Mouse (Mus musculus): Measurements from ENCODE around the gene C1ql2. TPM values are rescaled to one million over a fixed set of nuclear protein-coding genes. Genes with fewer than 3 reads are reported as not detected.
A peak's percentile ranks its signal among the peaks of the same experiment; 100 is the strongest.

The C1ql2 gene
- polyA plus RNA-seq (2015; fragmentation: Nextera tagmentation; extraction: Ambion mirVana): not detected in 2 replicates

DNA sequence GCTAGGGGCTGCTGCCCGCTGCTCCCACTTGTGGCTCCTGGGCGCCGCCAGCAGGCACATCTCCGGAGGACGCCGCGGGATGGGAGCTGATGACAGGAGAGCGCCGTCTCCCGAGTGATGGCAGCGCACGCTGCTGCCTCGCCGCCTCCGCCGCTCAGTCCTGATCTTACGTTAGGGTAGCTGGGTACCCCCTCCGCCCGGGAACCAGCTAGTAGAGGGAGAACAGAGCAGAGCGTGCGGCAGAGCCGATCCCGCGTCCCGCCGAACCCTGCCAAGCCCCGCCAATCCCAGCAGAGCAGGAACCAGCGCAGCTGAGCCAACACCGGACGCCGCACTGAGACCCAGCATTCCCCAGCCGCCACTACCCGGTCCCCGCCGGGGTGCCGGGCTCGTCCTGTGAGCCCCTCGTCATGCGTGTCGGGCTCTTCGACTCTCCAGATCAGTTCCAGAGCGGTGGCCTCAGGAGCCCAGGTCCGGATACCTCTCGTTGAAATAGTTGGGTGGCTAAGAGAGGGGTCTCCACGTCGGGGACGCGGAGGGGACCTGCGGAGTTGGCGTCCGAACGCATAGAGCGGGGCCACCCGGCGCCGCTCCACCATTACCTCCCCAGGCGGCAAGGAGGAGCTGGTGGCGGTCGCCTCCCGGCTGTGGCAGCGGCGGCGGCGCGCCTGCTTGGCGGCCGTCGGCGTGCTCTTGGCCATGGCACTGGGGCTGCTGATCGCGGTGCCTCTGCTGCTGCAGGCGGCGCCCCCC, at the start of gene C1ql2:
Gene C1ql2 (plus strand): TSS at position 164 of the 753 bp plus-strand sequence.
- peak within 1 kb of the TSS; percentile 46 for H3K4me2 ChIP-seq
- H3K27me3 ChIP-seq: peaks cover 94% of the 10 kb centered on the region
- no peak within 1 kb of the TSS for H3K9ac ChIP-seq
- H3K27ac ChIP-seq: no peak within 1 kb of the TSS
- H3K4me1 ChIP-seq: peaks cover 26% of the 10 kb centered on the region
- H3K36me3 ChIP-seq: no peaks in the 10 kb centered on the region
- H3K4me3 ChIP-seq: peak within 1 kb of the TSS; percentile 28
- no peaks in the 10 kb centered on the region for H3K9me3 ChIP-seq
- ATAC-seq (ENCODE audit: insufficient number of reproducible peaks, low FRiP score, low TSS enrichment, low read depth): no peak
- WGBS: under 1% methylated on average over 72 of the region's 73 CpGs

DNA sequence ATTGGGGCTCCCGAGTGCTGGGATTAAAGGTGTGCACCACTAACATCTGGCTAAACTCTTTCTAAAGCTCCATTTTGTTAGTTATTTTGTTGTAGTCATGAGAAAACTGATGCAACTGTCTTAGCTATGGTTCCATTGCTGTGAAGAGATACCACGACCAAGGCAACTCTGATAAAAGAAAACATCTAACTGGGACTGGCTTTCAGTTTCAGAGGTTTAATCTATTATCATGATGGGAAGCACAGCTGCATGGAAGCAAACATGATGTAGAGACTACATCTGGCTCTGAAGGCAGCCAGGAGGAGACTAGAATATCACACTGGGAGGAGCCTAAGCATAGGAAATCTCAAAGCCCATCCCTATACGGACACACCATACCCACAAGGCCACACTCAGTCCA, 48.7 kb upstream of the C1ql2 start:
- WGBS: 81% methylated on average over 3 of the region's 3 CpGs
- Histone ChIP-seq H3K9ac (no peak overlapping the region), H3K4me1 (no peaks in the 10 kb centered on the region), H3K27me3 (no peaks in the 10 kb centered on the region), H3K9me3 (no peaks in the 10 kb centered on the region), H3K4me2 (no peak overlapping the region), H3K27ac (no peak overlapping the region), H3K36me3 (no peaks in the 10 kb centered on the region), H3K4me3 (no peak overlapping the region)
- ATAC-seq (ENCODE audit: insufficient number of reproducible peaks, low FRiP score, low TSS enrichment, low read depth): no peak

DNA sequence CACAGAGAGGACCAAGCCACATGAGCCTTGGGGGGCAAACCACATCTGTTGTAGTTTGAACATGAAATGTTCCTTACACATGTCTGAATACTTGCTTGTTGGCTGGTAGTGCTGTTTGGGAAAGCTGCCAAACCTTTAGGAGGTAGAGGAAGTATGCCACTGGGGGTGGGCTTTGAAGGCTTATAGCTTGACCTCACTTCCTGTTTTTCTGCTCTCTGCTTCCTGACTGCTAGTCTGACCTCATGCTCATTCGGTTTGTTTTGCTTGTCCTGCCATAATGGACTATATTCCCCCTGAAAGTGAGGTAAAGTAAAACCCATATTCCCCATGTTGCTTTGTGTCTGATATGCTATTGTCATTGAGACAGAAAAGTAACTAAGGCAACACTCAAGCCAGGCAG, 46.6 kb upstream of the C1ql2 start:
- no peak for ATAC-seq (ENCODE audit: insufficient number of reproducible peaks, low FRiP score, low TSS enrichment, low read depth)
- no peaks in the 10 kb centered on the region for H3K36me3 ChIP-seq
- no peak overlapping the region for H3K4me2 ChIP-seq
- no peaks in the 10 kb centered on the region for H3K27me3 ChIP-seq
- H3K27ac ChIP-seq: no peak overlapping the region
- H3K4me3 ChIP-seq: no peak overlapping the region
- no peaks in the 10 kb centered on the region for H3K4me1 ChIP-seq
- 63% methylated on average over 1 of the region's 1 CpGs for WGBS
- no peak overlapping the region for H3K9ac ChIP-seq
- H3K9me3 ChIP-seq: no peaks in the 10 kb centered on the region

DNA sequence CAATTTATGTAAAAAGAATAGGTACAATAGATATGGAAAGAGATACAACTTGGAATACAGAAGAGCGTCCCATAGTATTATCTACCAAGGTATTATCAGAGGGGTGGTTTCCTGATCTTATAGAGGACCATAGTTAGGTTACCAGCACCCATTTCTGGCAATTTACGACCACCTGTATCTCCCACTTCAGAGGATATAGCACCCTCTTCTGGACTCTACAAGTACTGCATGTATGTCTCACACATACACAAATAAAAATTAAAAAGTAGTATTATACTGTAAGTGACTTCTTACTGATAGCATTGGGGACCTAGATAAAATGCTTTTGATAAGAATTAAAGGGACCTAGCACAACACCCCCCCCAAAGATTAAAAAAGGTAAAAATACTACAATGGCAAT, 43.4 kb upstream of the C1ql2 start:
- no peak overlapping the region for H3K4me3 ChIP-seq
- H3K27me3 ChIP-seq: no peaks in the 10 kb centered on the region
- no peaks in the 10 kb centered on the region for H3K36me3 ChIP-seq
- WGBS: 90% methylated on average over 2 of the region's 2 CpGs
- no peak overlapping the region for H3K4me2 ChIP-seq
- H3K9ac ChIP-seq: no peak overlapping the region
- no peaks in the 10 kb centered on the region for H3K4me1 ChIP-seq
- ATAC-seq (ENCODE audit: insufficient number of reproducible peaks, low FRiP score, low TSS enrichment, low read depth): no peak
- no peaks in the 10 kb centered on the region for H3K9me3 ChIP-seq
- H3K27ac ChIP-seq: no peak overlapping the region

DNA sequence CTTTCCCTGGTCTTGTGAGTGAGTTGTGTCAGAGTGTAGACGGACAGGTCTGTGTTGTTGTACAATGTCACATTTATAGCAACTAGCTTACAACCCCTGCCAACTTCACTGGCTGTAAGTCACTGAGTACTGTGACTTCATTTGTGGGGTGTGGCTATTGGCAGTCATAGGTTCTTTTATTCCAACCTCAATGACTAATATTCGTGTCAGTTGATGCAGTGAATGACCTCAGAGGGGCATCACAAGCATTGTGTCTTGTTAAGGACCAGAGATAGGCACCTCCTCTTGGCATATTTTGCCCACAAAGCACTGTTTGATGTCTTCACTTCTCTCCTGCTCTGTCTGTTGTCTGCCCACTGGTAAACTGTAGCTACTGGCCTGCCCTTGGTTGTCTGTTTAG, 34.6 kb upstream of the C1ql2 start:
- WGBS: 61% methylated on average over 2 of the region's 2 CpGs
- no peaks in the 10 kb centered on the region for H3K9me3 ChIP-seq
- H3K27me3 ChIP-seq: no peaks in the 10 kb centered on the region
- ATAC-seq (ENCODE audit: insufficient number of reproducible peaks, low FRiP score, low TSS enrichment, low read depth): no peak
- H3K36me3 ChIP-seq: no peaks in the 10 kb centered on the region
- H3K4me3 ChIP-seq: no peak overlapping the region
- no peak overlapping the region for H3K27ac ChIP-seq
- no peak overlapping the region for H3K4me2 ChIP-seq
- no peaks in the 10 kb centered on the region for H3K4me1 ChIP-seq
- no peak overlapping the region for H3K9ac ChIP-seq

DNA sequence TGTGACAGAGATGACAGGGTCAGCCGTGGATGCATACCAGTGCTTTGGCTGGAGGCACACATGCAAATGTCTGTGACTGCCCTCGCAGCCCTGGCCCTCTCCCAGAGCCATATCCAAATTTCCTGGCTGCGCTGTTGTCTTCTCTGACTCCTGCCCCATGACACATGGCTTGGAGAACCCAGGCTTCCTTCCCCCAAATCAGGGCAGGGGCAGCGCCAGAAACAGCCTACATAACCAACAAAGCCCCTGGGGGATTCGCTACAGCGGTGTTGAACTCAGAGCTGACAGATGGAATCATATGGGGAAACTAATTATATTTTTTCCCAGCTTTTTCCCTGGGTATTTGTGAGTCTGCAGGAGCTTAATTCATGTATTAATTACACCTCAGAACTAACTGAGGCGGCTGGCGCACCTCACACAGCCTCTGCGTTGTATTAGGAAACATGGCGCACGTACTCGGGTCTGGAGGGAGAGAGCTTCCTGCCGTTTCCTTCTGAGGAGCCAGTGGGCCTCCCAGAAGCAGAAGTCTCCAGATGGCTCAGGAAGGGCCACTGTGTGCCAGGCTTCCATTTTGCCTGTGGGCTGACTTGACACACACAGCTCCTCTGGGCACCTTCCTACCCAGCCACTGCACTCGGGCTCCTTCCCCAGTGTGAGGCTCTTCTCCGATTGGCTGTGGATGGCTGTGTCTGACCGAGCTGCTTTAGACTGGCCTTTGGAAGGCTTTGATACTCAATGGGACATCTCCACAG, 18.9 kb upstream of the C1ql2 start:
- Histone ChIP-seq H3K27me3 (no peaks in the 10 kb centered on the region), H3K9me3 (no peaks in the 10 kb centered on the region), H3K4me2 (no peak overlapping the region), H3K4me3 (no peak overlapping the region), H3K27ac (no peak overlapping the region), H3K4me1 (no peaks in the 10 kb centered on the region), H3K36me3 (no peaks in the 10 kb centered on the region), H3K9ac (no peak overlapping the region)
- 77% methylated on average over 16 of the region's 16 CpGs for WGBS
- no peak for ATAC-seq (ENCODE audit: insufficient number of reproducible peaks, low FRiP score, low TSS enrichment, low read depth)

DNA sequence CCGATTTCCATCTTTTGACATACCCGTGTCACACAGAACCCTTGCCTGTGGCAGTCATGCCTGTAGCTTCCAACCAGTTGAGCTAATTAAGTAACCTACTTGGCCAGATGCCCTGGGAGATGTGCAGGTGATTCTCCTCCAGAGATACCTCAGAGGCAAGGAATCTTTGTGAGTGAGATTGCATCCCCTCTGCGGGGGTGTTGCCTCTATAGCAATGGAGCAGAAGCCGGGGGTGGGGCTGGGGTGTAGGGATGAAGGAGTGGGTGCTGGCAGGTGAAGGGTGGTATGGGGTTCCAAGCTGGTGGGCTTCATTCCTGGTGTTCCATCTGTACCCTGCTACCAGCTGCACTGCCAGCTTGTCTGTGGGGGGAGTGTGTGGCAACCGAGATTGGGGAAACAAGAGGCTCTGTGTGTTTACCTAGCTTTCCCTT, 17.2 kb upstream of the C1ql2 start:
- ATAC-seq (ENCODE audit: insufficient number of reproducible peaks, low FRiP score, low TSS enrichment, low read depth): no peak
- Histone ChIP-seq H3K27me3 (no peaks in the 10 kb centered on the region), H3K27ac (no peak overlapping the region), H3K36me3 (no peaks in the 10 kb centered on the region), H3K4me3 (no peak overlapping the region), H3K4me1 (no peaks in the 10 kb centered on the region), H3K4me2 (no peak overlapping the region), H3K9me3 (no peaks in the 10 kb centered on the region), H3K9ac (no peak overlapping the region)
- WGBS: 87% methylated on average over 5 of the region's 5 CpGs

DNA sequence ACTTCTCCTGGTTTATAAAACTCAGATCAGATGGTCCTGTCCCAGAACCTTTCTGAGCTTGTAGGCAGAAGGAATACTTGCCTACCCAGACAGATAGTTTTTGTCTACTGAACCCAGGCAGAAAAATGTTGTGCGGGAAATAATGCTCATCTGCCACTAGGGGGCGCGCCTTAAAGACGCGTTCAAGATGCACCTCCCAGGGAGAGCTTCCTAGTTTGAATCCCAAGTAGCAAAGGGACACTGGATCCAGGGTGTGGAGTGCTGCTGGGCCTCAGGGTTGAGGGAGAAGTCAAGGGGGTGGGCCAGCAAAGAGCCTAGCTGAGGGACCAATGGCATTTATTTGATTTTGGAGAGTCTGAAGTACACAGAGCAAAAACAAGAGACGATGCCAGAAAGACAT, 12.7 kb upstream of the C1ql2 start:
- Histone ChIP-seq H3K4me3 (no peak overlapping the region), H3K27ac (no peak overlapping the region), H3K36me3 (no peaks in the 10 kb centered on the region), H3K4me1 (no peaks in the 10 kb centered on the region), H3K27me3 (peaks cover 5% of the 10 kb centered on the region; the same call in 1 of the 2 replicates), H3K9ac (no peak overlapping the region), H3K4me2 (no peak overlapping the region), H3K9me3 (no peaks in the 10 kb centered on the region)
- no peak for ATAC-seq (ENCODE audit: insufficient number of reproducible peaks, low FRiP score, low TSS enrichment, low read depth)
- 18% methylated on average over 6 of the region's 6 CpGs for WGBS

DNA sequence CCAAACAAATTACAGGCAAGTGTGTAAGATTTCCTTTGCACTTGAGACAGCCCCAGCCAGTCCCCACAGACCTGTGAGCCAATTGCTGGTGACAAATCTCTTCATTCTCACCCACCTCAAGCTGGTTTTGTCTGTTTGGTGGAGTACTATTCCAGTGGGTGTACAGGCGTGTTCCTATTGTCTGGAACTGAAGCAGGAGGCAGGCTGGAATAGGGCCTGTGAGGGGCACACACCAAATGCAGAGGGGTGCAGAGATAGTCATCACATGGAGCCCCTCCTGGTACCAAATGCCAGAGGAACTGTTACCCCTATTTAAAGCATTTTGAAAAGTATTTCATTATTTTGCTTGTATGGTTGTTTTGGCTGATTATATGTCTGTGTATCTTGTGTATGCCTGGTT, 12.2 kb upstream of the C1ql2 start:
- no peak overlapping the region for H3K27ac ChIP-seq
- WGBS: 36% methylated on average over 1 of the region's 1 CpGs
- ATAC-seq (ENCODE audit: insufficient number of reproducible peaks, low FRiP score, low TSS enrichment, low read depth): no peak
- no peaks in the 10 kb centered on the region for H3K9me3 ChIP-seq
- no peaks in the 10 kb centered on the region for H3K36me3 ChIP-seq
- no peak overlapping the region for H3K9ac ChIP-seq
- H3K4me3 ChIP-seq: no peak overlapping the region
- peaks cover 10% of the 10 kb centered on the region; the same call in 1 of the 2 replicates for H3K27me3 ChIP-seq
- no peak overlapping the region for H3K4me2 ChIP-seq
- no peaks in the 10 kb centered on the region for H3K4me1 ChIP-seq

DNA sequence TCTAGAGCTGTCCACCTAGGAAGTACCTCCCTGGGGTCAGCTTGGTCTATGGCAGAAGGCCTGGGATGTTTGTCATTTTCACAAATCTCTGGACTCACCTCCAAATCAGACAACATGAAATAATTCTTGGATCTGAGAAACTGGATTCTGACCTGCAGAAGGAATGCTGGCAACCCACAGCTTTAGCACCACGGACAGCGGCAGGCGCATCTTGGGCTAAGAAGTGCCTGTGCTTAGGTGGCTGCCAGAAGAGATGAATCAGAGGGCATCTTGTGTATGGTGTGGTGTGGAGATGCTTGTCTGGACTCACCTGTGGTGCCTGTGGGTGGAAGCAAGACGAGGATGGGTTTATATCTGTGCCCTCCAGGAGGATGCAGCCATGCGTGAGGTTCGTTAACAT, 8.5 kb upstream of the C1ql2 start:
- Histone ChIP-seq H3K36me3 (no peaks in the 10 kb centered on the region), H3K27me3 (peaks cover 32% of the 10 kb centered on the region), H3K4me3 (no peak overlapping the region), H3K9ac (no peak overlapping the region), H3K9me3 (no peaks in the 10 kb centered on the region), H3K4me2 (no peak overlapping the region), H3K4me1 (no peaks in the 10 kb centered on the region), H3K27ac (no peak overlapping the region)
- no peak for ATAC-seq (ENCODE audit: insufficient number of reproducible peaks, low FRiP score, low TSS enrichment, low read depth)
- WGBS: 32% methylated on average over 6 of the region's 6 CpGs

DNA sequence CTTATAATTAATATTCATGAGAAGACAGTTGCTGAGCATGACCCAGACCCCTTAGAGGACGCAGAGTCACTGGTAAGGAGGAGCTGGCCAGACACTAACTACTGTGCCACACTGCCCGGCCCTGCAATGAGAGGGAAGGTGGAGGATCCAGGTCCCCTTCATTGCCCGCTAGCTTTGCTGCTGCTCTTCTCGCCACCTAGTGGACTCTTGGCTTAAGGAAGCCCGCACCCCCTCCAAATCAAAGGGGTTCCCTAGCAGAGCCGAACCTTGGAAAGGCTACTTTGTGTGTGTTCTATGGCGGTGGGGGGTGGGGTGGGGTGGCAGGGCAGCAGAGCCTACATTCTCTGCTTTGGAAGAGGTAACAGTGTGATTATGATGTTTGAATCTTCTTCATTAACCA, 2.4 kb upstream of the C1ql2 start:
- WGBS: 27% methylated on average over 7 of the region's 7 CpGs
- Histone ChIP-seq H3K4me2 (no peak overlapping the region), H3K4me1 (peaks cover 26% of the 10 kb centered on the region), H3K27me3 (peaks cover 83% of the 10 kb centered on the region), H3K9me3 (no peaks in the 10 kb centered on the region), H3K4me3 (no peak overlapping the region), H3K9ac (no peak overlapping the region), H3K36me3 (no peaks in the 10 kb centered on the region), H3K27ac (no peak overlapping the region)
- no peak for ATAC-seq (ENCODE audit: insufficient number of reproducible peaks, low FRiP score, low TSS enrichment, low read depth)

DNA sequence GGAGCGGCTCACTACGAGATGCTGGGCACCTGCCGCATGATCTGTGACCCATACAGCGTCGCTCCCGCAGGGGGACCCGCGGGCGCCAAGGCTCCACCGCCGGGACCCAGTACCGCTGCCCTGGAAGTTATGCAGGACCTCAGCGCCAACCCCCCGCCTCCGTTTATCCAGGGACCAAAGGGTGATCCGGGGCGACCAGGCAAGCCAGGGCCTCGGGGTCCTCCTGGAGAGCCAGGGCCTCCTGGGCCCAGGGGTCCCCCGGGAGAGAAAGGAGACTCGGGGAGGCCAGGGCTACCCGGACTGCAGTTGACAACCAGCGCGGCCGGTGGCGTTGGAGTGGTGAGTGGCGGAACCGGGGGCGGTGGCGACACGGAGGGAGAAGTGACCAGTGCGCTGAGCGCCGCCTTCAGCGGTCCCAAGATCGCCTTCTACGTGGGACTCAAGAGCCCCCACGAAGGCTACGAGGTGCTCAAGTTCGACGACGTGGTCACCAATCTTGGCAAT, 842 bp downstream of the C1ql2 start:
- peaks cover 26% of the 10 kb centered on the region for H3K4me1 ChIP-seq
- no peaks in the 10 kb centered on the region for H3K9me3 ChIP-seq
- H3K4me3 ChIP-seq: peak overlapping the region; percentile 28
- H3K4me2 ChIP-seq: peak overlapping the region; percentile 46
- ATAC-seq (ENCODE audit: insufficient number of reproducible peaks, low FRiP score, low TSS enrichment, low read depth): no peak
- peaks cover 94% of the 10 kb centered on the region for H3K27me3 ChIP-seq
- H3K27ac ChIP-seq: no peak overlapping the region
- no peak overlapping the region for H3K9ac ChIP-seq
- no peaks in the 10 kb centered on the region for H3K36me3 ChIP-seq
- under 1% methylated on average over 41 of the region's 41 CpGs for WGBS

Measured in limb, embryonic 15.5 days (tissue).